16 mouse cellular contexts compared by ENCODE assay signal in genomic region chr2:61970029-61970428, GRCm38 (mm10).
DNase-seq lines count a peak whose midpoint lies in the region; ATAC-seq and TF ChIP-seq lines count a peak whose summit lies in the region.
"Had no signal": no experiment of that assay in that cellular context is flagged by ENCODE, and none has a peak within 500 bp of the region (broad histone marks: within the 10 kb centered on the region; RNA-seq: fewer than 3 reads in every experiment).

No protein-coding gene starts in this region.

- TF ChIP-seq EP300 in MEL (IDR thresholded peaks at IDR 0.05; ENCODE audit: low read depth in 1 of 2, low read length in 2 of 2) = peak; percentile 67 to 68

- ATAC-seq in erythroblast, adult 5-6 weeks (replicated peaks; ENCODE audit: low FRiP score, poor library complexity, severe bottlenecking) = peak; percentile 89
- peak; percentile 94 for ATAC-seq in liver, embryonic 16.5 days (ENCODE audit: low read depth)
- ATAC-seq in midbrain, embryonic 16.5 days = no peak
- ATAC-seq: forebrain, embryonic 14.5 days had no signal

- peak; percentile 4 for DNase-seq in gastrocnemius, postnatal 10 days
- DNase-seq in gastrocnemius, adult 2 months = no peak
- DNase-seq in MEL (ENCODE audit: low read depth, low spot score) = peak; percentile 23
- no peak for DNase-seq in adrenal gland, postnatal 36 days
- DNase-seq in thymus, postnatal 14 days = no peak
- DNase-seq: adrenal gland, adult 8-10 months; cerebellum, adult 9-11 months; heart, adult 11 months; lung, postnatal 4 days; thymus, postnatal 4 days had no signal

- no peak for TF ChIP-seq POLR2A in MEL (IDR thresholded peaks at IDR 0.05; ENCODE audit: control insufficient read depth in 1 of 2, insufficient read depth in 1 of 2, low read depth in 1 of 2, low read length in 2 of 2, poor library complexity in 1 of 2)

- intact Hi-C loops in gastrocnemius, adult 2 months (cut with DNase I) = no loop called here

- TF ChIP-seq CTCF in gastrocnemius, adult 2 months (IDR thresholded peaks at IDR 0.05) = no peak
- TF ChIP-seq CTCF in MEL (IDR thresholded peaks at IDR 0.05 in 2 of 3, conservative IDR thresholded peaks at IDR 0.05 in 1 of 3; ENCODE audit: control insufficient read depth in 1 of 3, insufficient read depth in 1 of 3, low read depth in 2 of 3, low read length in 3 of 3, poor library complexity in 1 of 3, severe bottlenecking in 1 of 3) = no peak

- no peak for TF ChIP-seq RAD21 in MEL (IDR thresholded peaks at IDR 0.05; ENCODE audit: low read depth, low read length)

- no peak overlapping the region for H3K27ac ChIP-seq in gastrocnemius, adult 2 months
- H3K27ac ChIP-seq in MEL (ENCODE audit: control insufficient read depth, low read depth, low read length) = no peak overlapping the region
- peak overlapping the region; percentile 50 for H3K27ac ChIP-seq in liver, embryonic 16.5 days (ENCODE audit: low read length)
- no peak overlapping the region for H3K27ac ChIP-seq in midbrain, embryonic 16.5 days (ENCODE audit: low read length)
- H3K27ac ChIP-seq: heart, embryonic 15.5 days had no signal

- no peak overlapping the region for H3K9ac ChIP-seq in MEL (ENCODE audit: control insufficient read depth, low read depth, low read length, poor library complexity, severe bottlenecking)
- H3K9ac ChIP-seq in liver, embryonic 16.5 days (ENCODE audit: low read depth, low read length) = no peak overlapping the region
- H3K9ac ChIP-seq in midbrain, embryonic 16.5 days (ENCODE audit: low read depth, low read length) = no peak overlapping the region
- H3K9ac ChIP-seq: heart, embryonic 15.5 days had no signal

- no peaks in the 10 kb centered on the region for H3K79me2 ChIP-seq in MEL (ENCODE audit: control insufficient read depth, insufficient read depth, low read length, poor library complexity)

- no peaks in the 10 kb centered on the region for H3K27me3 ChIP-seq in MEL (ENCODE audit: control insufficient read depth in 1 of 2, insufficient read depth in 2 of 2, low read length in 2 of 2)
- no peaks in the 10 kb centered on the region for H3K27me3 ChIP-seq in liver, embryonic 16.5 days (ENCODE audit: control insufficient read depth, insufficient read depth, low read depth, low read length)
- no peaks in the 10 kb centered on the region for H3K27me3 ChIP-seq in midbrain, embryonic 16.5 days (ENCODE audit: control insufficient read depth, insufficient read depth, low read depth, low read length)
- H3K27me3 ChIP-seq: CH12.LX; heart, embryonic 15.5 days had no signal

- peaks cover 0 to 9% of the 10 kb centered on the region in 2 experiments; a peak in 2 of 4 replicates for H3K36me3 ChIP-seq in MEL (ENCODE audit: control insufficient read depth in 1 of 2, insufficient read depth in 2 of 2, low read length in 2 of 2)
- no peaks in the 10 kb centered on the region for H3K36me3 ChIP-seq in liver, embryonic 16.5 days (ENCODE audit: control insufficient read depth, insufficient read depth)
- no peaks in the 10 kb centered on the region for H3K36me3 ChIP-seq in midbrain, embryonic 16.5 days (ENCODE audit: control insufficient read depth, insufficient read depth, low read length)
- H3K36me3 ChIP-seq: heart, embryonic 15.5 days had no signal

- no peaks in the 10 kb centered on the region for H3K9me3 ChIP-seq in MEL (replicated peaks; ENCODE audit: insufficient read depth, low read length)
- no peaks in the 10 kb centered on the region for H3K9me3 ChIP-seq in liver, embryonic 16.5 days (replicated peaks; ENCODE audit: control insufficient read depth, low read length)
- 0 out of 2 replicates have a peak, but pooled peaks cover 2% of the 10 kb centered on the region for H3K9me3 ChIP-seq in midbrain, embryonic 16.5 days (replicated peaks; ENCODE audit: control insufficient read depth, low read length, poor library complexity, severe bottlenecking)
- H3K9me3 ChIP-seq: heart, embryonic 15.5 days had no signal

- peaks cover 4 to 9% of the 10 kb centered on the region in 2 experiments; a peak in 3 of 4 replicates for H3K4me1 ChIP-seq in MEL (ENCODE audit: control insufficient read depth in 1 of 2, insufficient read depth in 2 of 2, low read length in 2 of 2)
- H3K4me1 ChIP-seq in liver, embryonic 16.5 days (ENCODE audit: control insufficient read depth, low read depth, low read length) = peaks cover 4% of the 10 kb centered on the region
- H3K4me1 ChIP-seq in midbrain, embryonic 16.5 days (ENCODE audit: control insufficient read depth, insufficient read depth, low read length) = no peaks in the 10 kb centered on the region
- H3K4me1 ChIP-seq: heart, embryonic 15.5 days had no signal

- 24% methylated on average over 2 of the region's 2 CpGs for WGBS in liver, embryonic 16.5 days (ENCODE audit: insufficient replicate concordance)
- WGBS in midbrain, embryonic 16.5 days = 48% methylated on average over 2 of the region's 2 CpGs

- H3K4me3 ChIP-seq in gastrocnemius, adult 2 months = no peak overlapping the region
- no peak overlapping the region for H3K4me3 ChIP-seq in MEL (ENCODE audit: control insufficient read depth in 1 of 2, insufficient read depth in 1 of 2, low read depth in 2 of 2, low read length in 2 of 2)
- no peak overlapping the region for H3K4me3 ChIP-seq in liver, embryonic 16.5 days (ENCODE audit: low read depth, low read length)
- no peak overlapping the region for H3K4me3 ChIP-seq in midbrain, embryonic 16.5 days (ENCODE audit: low read depth, low read length)
- H3K4me3 ChIP-seq: heart, embryonic 15.5 days had no signal

- peak overlapping the region; percentile 9; the same call in 1 of the 2 replicates for H3K4me2 ChIP-seq in liver, embryonic 16.5 days (ENCODE audit: low read depth, low read length)
- H3K4me2 ChIP-seq in midbrain, embryonic 16.5 days (ENCODE audit: low read length) = no peak overlapping the region
- H3K4me2 ChIP-seq: heart, embryonic 15.5 days had no signal

TF ChIP-seq in MEL, 35 proteins besides CTCF, POLR2A, EP300 and RAD21:
- TF ChIP-seq TCF12 (IDR thresholded peaks at IDR 0.05; ENCODE audit: low read depth, low read length) (peak; percentile 72; the same call in 1 of the 2 replicates), HCFC1 (IDR thresholded peaks at IDR 0.05; ENCODE audit: low read depth, low read length) (no peak), MYC (IDR thresholded peaks at IDR 0.05; ENCODE audit: low read depth, low read length) (no peak), ZNF384 (IDR thresholded peaks at IDR 0.05; ENCODE audit: low read depth, low read length) (no peak), UBTF (IDR thresholded peaks at IDR 0.05; ENCODE audit: borderline replicate concordance, insufficient read depth, low read depth, low read length) (no peak), GATA1 (IDR thresholded peaks at IDR 0.05; ENCODE audit: low read depth, low read length) (peak; percentile 68), POLR2AphosphoS5 (IDR thresholded peaks at IDR 0.05; ENCODE audit: borderline replicate concordance, low read depth, low read length) (no peak), ELF1 (IDR thresholded peaks at IDR 0.05; ENCODE audit: low read depth, low read length) (no peak), MAX (IDR thresholded peaks at IDR 0.05; ENCODE audit: low read length) (peak; percentile 45; the same call in 1 of the 2 replicates), USF1 (IDR thresholded peaks at IDR 0.05; ENCODE audit: low read depth, low read length) (no peak), MAFK (IDR thresholded peaks at IDR 0.05; ENCODE audit: borderline replicate concordance, low read depth, low read length) (no peak), ZC3H11A (IDR thresholded peaks at IDR 0.05; ENCODE audit: low read depth, low read length) (no peak)

Comparison
In these comparisons a context has a peak if more than half of its experiments do, and no peak if none do; other contexts are left out.
1. DNase-seq: peak in gastrocnemius, postnatal 10 days (single experiment) and MEL (single experiment); none in gastrocnemius, adult 2 months (single experiment), adrenal gland, postnatal 36 days (0 of 2) and thymus, postnatal 14 days (single experiment).